Mouse (Mus musculus) v-Abl transformed pro-B cells (cell line): ENCODE data around the gene Nbr1.

Experiments
- in situ Hi-C, 2 experiments: fragments of 400-800 bp; cut with MboI; formaldehyde crosslinking; loops; one replicate each; pipeline ENCODE4 v1.15.1; 2025; ENCODE audit not compliant: unreplicated experiment in 2 of 2

Nbr1 gene

DNA sequence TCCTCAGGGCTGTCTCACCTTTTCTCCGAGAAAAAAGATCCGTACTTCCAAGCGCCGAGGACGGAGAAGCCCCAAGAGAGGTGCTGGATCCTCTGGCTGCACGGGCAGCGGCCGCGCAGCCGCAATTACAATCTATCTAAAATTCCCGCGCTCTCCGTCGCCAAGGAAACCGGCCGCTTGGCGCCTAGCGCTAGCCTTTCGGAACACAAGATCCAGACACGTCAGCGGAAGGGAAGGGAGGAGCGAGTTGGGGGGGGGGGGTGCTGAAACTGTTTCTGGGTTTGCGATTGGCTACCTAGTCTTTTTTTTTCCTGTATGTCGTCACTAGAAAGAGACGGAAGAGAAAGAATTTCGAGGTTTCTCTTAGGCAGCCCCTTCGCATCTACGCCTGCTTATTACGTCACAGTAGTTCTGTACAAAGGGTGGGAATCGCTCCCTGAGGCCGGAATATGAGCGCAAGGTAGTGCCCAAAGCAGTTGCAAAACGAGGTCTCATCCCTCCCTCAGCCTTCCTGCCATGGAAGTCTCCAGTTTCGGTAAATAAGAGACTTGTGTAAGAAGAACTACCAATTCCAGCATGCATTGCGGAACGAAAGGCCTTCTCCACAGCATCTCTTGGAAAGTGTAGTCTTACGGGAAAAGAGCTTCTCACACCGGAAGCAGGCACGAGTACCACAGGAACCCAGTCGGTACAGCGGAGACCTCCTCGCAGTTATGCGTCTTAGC is at the start of gene Nbr1, which contains the start of gene Brca1:
Nbr1 (plus strand) TSS at position 399 of the 725 bp plus-strand sequence.
Brca1 (minus strand) TSS at position 205 of the 725 bp plus-strand sequence.
- in situ Hi-C loops: no loop called here

DNA sequence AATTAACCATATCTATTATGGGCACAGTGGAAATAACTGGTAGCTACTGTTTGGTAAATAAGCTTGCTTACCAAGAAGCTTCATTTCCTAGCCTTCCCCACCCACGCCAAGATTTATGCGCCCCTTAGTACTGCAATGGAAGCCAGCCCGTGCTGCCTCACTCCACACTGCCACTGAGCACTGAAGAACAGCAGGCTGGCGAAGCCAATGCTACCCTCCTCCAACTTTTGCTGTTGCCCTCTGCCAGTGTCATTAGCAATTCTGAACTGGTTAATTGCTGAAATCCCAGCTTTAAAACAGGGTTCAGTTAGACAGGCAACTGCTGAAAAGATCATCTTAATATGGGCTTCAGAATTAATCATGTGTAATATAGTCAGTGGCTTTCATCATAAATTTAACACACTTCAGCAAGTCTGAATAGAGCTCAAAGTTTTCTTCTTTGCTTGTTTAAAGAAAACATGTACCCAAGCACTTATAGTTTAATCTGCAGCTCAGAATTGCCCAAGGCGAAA is 45.6 kb upstream of the Nbr1 start:
- in situ Hi-C loops: no loop called here

DNA sequence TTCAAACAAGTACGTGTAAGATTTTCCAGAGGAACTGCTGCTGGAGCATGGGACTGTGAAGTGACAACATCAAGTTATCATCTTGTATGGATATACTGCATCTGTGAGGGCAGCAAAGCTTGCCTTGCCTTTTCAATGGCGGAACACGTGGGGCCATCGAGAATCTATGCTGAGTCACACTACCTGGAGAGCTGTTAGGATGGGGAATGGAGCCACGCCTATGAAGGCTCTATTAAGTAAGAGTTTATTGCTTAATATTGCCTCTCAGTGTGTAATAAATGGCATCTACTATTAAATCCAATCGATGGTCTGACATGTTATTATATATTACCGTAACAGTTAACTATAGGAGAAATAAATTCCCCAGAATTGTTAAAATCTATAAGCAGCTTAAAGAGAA is 44.9 kb upstream of the Nbr1 start:
- in situ Hi-C loops: no loop called here

- in situ Hi-C loops: no loop called here
Measured at GRCm38 (mm10) chr11:101518937-101519336, 33.0 kb upstream of the Nbr1 start.

DNA sequence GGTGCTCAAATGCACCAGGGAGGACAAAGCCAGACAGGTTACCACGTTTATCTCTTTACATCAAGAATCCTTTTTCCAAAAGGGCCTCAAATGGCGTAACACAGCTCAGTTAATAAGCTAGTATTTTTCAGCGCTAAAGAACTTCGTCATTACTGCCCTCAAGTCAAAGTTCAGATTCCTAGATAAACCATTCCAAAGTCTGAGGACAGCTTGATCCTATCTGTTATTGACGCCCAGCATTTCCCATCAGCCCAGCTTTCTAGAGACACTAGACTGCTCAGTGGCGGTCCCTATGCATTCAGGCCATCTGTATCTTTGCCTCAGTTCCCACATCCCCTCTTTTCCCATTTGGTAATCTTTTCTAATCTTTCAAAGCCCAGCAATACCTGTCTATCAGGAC is 32.6 kb upstream of the Nbr1 start:
- in situ Hi-C loops: no loop called here

DNA sequence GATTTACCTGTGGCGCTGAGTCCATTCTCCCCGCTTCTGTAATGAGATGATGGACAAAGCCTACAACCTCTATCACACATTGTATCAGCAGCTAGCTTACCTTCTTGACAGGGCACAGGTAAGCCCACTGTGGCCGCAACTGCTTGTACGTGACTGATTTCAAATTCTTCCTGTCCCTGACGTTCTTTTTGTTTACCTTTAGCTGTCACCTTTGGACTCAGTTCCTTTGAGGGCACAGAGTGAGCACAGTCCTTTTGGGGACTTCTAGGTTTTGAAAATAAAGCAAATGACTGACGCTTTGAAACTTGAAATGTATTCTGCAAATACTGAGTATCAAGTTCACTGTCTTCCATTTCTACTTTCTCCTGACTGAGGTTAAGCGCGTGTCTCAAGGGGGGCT is 27.5 kb upstream of the Nbr1 start:
- in situ Hi-C loops: no loop called here

GRCm38 (mm10) chr11:101525056-101525455 is 26.9 kb upstream of the Nbr1 start:
- in situ Hi-C loops: no loop called here

GRCm38 (mm10) chr11:101525936-101526595 is 25.9 kb upstream of the Nbr1 start:
- in situ Hi-C loops: no loop called here

GRCm38 (mm10) chr11:101526686-101527085 is 25.3 kb upstream of the Nbr1 start:
- in situ Hi-C loops: no loop called here

- in situ Hi-C loops: no loop called here
Measured at GRCm38 (mm10) chr11:101543533-101543932, 8.4 kb upstream of the Nbr1 start.

GRCm38 (mm10) chr11:101544132-101544531 is 7.8 kb upstream of the Nbr1 start:
- in situ Hi-C loops: no loop called here

- in situ Hi-C loops: loop anchor here in 1 of 2 experiments (5.0 kb wide), 1 partner anchor 86 kb away; the partner anchor contains the start of gene Rnd2
Measured at GRCm38 (mm10) chr11:101548526-101548925, 3.4 kb upstream of the Nbr1 start.

GRCm38 (mm10) chr11:101552476-101553300 is 739 bp downstream of the Nbr1 start:
- in situ Hi-C loops: no loop called here

GRCm38 (mm10) chr11:101553354-101553930 is 1.5 kb downstream of the Nbr1 start:
- in situ Hi-C loops: no loop called here

DNA sequence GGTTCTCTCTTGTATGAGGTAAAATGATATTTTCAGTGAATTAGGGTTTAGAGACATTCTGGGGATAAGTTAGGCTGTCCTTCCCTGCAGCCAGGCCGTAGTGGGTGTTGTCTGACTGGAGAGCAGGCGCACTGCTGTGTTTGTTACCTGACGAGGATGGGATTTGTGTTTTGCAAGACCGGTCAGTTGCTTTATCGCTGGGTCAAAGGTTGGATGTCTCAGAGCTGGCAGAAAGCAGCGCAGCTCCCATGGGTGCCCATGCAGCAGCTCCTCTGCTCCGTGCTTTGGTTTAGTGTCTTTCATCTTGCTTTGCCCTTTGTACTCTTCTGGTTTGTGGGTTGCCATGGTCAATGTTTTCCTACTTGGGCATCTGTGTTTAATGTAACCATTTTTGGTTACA is 4.6 kb downstream of the Nbr1 start:
- in situ Hi-C loops: no loop called here

DNA sequence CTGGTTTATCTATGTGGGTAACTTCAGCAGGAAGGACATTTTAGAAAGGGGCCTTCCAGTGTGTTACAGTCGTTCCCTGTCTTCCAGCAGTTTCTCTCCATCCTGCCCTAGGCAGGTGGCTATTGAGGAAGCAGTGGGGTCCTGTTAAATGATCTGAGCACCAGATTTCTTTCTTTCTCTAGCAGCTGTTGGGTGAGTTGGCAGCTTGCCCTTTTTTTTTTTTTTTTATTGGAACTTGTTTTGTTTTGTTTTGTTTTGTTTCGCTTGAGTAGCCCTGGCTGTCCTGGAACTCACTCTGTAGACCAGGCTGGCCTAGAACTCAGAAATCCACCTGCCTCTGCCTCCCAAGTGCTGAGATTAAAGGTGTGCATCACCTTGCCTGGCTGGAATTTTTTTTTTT is 5.0 kb downstream of the Nbr1 start:
- in situ Hi-C loops: no loop called here

- in situ Hi-C loops: loop anchor here (5.0 kb wide), 2 partner anchors 100 to 170 kb away; partner anchors contain the start of genes Dhx8 (in 1 of the 2) and Rnd2 (in 1 of the 2)
Measured at GRCm38 (mm10) chr11:101562391-101562790, 10.4 kb downstream of the Nbr1 start.

DNA sequence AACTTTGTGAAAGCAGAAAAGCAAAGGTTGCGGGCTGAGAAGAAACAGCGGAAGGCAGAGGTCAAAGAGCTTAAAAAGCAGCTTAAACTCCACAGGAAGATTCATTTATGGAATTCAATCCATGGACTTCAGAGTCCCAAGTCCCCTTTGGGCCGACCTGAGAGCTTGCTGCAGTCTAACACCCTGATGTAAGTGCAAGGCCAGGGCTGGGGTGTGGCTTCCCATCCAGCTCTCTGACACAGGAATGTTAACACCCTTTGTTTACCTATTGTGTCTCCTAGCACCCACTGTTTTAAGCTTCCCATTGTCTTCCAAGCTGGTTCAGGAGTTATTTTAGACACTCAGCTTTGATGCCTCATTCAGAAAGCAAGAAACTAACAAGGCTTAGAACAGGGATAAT is 16.5 kb downstream of the Nbr1 start:
- in situ Hi-C loops: no loop called here

DNA sequence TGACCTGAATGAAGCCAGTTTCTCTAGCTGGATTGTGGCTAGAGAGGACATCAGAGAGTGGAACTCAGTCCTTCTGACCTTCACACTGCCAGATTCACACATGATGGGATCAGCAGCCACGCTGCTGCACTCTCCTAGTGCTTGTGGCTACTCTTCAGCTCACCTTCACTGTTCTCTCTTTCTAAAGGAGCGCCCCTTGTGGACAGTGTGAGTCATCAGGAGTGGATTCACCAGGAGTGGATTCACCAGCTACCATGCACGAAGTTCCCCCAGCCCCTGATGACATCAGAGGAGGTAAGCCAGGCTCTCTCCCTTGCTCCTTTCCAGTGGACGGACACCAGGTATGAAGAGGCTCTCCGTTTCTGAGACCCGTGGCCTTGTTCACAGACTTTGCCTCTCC is 24.2 kb downstream of the Nbr1 start:
- in situ Hi-C loops: no loop called here

GRCm38 (mm10) chr11:101581081-101581764 is 29.3 kb downstream of the Nbr1 start:
- in situ Hi-C loops: loop anchor here in 1 of 2 experiments (10.0 kb wide), 1 partner anchor 144 kb away; no protein-coding TSS in a partner anchor
